Mouse (Mus musculus) brain, embryonic 18.5 days (tissue): ENCODE data around the gene 1700012A03Rik.

Experiments used
- DNase-seq: peaks from one replicate; pipeline ENCODE4 v3.0.0-alpha.2; 2012; ENCODE audit warnings: low read depth, low spot score

The 1700012A03Rik gene

DNA sequence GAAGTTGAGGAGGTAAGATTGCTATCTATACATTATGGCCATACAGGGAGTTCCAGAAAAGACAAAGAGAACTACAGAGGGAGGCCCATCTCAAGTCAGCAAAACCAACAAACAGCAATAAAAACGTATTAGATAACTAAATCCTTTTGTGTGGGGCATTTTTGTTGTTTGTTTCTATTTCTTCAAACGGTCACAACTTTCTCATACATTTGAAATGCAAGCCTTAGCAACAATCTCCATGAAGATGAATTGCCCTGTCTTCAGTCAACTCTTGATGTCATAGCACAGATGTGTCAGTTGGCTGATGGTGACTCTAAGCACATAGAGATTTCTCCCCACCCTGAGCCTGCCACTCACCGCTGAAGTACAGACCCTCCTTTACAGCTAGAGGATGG lies at the start of gene 1700012A03Rik:
TSS of gene 1700012A03Rik (plus strand) at position 296 of the 395 bp plus-strand sequence.
- DNase-seq, result no peak

GRCm38 (mm10) chr6:32004228-32004627 lies 45.8 kb upstream of the 1700012A03Rik start:
- no peak for DNase-seq

GRCm38 (mm10) chr6:32005914-32006313 lies 44.1 kb upstream of the 1700012A03Rik start:
- DNase-seq, result no peak

- DNase-seq, result no peak
Measured at GRCm38 (mm10) chr6:32006382-32006781, 43.7 kb upstream of the 1700012A03Rik start.

DNA sequence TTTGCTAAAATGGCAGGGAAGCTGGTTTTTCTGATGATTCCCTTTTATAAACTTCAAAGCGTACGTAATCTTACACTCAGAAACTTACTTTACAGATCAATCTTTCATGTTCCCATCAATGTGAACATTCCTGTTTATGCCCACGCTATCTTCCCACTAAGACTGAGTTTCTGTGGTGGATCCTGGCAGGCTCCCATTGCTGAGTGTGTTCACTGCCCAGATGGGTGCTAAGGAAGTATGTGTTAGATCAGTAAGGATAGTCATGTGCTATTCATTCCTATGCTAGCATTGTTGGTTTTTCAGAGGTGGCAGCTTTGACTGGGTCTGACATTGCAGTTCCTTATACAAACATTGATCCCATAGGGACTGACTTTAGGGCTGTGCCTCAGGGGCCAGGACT lies 42.7 kb upstream of the 1700012A03Rik start:
- DNase-seq, result no peak

DNA sequence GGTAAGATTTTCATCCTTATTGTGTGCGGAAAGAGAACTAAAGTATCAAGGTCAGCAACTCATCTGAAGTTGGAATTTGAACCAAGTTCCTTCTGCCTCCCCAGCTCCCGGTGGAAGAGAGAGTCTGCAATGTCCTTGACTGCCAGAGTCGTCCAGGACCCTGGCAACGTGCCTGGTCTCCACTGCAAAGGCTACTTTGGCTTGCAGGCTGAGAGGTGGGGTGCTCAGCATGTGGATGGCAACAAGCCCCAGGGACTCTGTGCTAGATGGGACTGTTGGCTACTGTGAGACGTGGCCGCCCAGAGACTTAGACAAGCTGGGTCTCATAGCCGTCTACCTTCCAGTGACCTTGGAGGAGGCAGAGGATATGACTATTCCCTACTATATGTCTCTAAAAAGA lies 33.2 kb upstream of the 1700012A03Rik start:
- no peak for DNase-seq

DNA sequence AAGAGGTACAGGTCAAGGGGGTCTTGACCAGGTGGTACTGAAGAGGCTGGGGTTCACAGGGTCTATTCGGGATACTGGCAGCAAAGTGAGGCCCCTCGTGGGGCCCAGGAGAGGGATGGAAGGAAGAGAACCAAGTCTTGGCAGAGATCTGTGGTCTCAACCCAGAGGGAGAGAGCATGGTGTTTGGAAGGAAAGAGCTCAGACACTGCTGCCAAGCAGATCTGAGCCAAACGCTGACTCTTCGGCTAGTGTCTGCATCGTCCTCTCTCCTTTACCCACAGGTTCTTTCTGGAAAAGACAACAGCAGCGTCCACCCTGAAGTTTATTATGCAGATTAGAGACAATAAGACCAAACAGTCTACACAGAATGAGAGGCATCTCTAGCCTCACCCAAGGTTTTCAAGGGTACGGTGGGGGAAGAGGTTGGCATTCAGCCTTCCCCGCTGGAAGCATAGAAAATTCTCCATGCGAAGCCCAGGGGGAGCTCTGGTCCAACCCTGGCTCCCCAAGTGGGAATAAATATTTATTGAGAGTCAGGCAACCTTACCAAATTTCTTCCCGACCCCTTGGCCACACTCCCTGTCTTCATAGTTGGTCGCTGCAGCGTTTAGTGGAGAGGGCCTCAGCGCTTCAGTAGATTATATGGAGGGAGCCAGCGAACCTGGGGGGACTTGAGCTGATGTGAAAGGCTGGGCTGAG lies 32.5 kb upstream of the 1700012A03Rik start:
- DNase-seq, result peak; percentile 40

DNA sequence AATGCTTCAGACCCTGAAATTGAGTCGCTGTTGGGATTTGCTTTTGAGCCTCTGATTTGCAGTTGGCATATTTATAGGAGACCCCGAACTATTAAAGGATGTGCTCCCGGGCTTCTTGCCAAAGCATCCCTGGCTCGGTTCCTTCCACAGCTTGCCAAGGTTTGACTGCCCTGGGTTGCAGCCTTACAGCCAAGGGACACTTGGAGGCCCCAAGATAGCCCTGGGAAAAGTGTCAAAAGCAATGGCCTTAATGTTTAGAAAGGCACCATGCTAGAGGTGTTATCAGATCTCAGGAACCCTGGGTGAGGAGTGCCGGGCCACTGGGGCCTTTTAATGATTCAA lies 32.0 kb upstream of the 1700012A03Rik start:
- no peak for DNase-seq

GRCm38 (mm10) chr6:32021853-32022536 lies 28.1 kb upstream of the 1700012A03Rik start:
- no peak for DNase-seq

- DNase-seq, result no peak
Measured at GRCm38 (mm10) chr6:32022537-32022869, 27.5 kb upstream of the 1700012A03Rik start.

DNA sequence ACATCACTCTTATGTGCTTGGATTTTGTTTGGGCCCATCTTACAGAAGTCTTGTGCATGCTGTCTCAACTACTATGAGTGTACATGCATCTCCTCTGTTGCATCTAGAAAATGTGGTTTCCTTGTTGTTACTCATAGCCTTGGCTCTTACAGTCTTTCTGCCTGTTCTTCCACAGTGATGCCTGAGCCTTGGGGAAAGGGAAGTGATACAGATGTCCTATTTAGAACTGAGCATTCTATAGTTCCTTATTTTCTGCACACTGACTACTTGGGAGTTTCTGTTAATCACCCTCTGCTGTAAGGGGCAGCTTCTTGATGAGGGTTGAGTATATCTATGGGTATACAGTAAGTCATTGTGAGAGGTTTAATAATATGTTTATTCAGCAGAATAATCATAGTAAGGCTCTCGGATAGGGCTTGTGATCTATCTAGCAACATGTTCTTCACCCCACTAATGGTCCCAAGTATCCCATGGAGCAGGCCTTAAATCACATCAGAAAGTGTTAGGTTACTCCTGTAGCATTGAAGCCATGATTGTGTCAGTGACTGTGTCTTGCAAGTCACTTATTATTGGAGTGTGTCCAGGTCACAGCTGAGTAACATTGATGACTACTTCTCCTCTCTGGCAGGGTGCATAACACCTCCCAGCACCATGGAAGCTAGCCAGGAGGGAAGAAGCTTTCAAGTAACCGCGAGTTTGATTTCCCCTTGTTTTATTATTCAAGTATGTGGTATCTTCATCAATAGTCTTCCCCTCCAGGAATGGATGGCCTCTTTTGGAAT lies 21.6 kb upstream of the 1700012A03Rik start:
- DNase-seq, result no peak

GRCm38 (mm10) chr6:32034226-32034625 lies 15.8 kb upstream of the 1700012A03Rik start:
- no peak for DNase-seq

GRCm38 (mm10) chr6:32045344-32045743 lies 4.7 kb upstream of the 1700012A03Rik start:
- no peak for DNase-seq

DNA sequence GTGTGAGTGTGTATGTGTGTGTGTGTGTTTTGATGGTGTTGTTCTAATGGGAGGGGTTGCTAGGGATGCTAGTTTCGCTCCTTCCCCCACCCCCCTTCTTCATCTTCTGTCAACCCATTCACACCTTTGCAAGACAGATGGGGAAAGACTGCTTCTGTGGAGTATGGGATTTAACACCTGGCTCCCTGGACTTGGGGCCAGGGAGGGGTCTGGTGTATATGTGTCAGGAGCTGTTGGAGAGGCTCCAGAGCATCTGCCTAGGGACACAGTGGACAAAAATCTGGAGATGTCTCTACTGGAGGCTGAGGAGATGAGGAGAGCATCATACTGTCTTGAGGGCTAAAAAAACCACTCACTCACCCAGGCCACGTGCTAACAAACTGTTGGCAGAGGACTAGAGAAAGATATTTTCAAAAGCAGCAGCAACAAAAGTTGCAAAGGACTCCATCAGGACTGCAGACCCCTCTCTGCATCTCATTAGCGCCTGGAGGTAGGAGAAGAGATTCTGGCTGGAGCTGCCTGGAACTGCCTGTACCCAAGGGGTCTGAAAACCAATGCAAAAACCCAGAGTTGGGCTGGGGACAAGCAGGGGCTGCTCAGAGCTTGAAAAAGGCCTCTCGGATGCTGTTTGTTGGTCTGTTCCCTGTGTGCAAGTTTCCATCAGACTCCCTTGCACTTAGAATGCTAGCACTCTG lies 643 bp upstream of the 1700012A03Rik start:
- DNase-seq, result no peak

GRCm38 (mm10) chr6:32052135-32052915 lies 2.3 kb downstream of the 1700012A03Rik start:
- no peak for DNase-seq

GRCm38 (mm10) chr6:32056525-32056924 lies 6.5 kb downstream of the 1700012A03Rik start:
- no peak for DNase-seq

GRCm38 (mm10) chr6:32058571-32058970 lies 8.5 kb downstream of the 1700012A03Rik start:
- no peak for DNase-seq

DNA sequence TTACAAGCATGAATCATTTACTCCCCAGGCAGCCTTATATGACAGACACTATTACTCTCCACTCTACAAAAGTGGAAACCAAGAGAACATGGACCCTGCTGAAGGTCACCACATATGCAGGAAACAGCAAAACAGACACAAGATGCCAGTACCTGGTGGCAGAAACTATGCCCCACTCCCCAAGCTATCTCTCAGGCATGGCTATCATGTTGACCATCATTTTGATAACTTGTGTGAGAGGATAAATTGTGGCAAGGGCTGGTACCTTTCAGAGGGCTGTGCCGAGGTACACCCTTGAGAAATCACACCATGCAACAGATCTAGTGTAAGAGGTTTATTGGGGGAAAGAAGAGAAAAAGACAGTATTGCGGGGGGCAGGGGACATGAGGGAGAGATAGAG lies 10.6 kb downstream of the 1700012A03Rik start:
- DNase-seq, result no peak

- DNase-seq, result no peak
Measured at GRCm38 (mm10) chr6:32061266-32061665, 11.2 kb downstream of the 1700012A03Rik start.

GRCm38 (mm10) chr6:32065789-32066510 lies 15.9 kb downstream of the 1700012A03Rik start:
- no peak for DNase-seq

DNA sequence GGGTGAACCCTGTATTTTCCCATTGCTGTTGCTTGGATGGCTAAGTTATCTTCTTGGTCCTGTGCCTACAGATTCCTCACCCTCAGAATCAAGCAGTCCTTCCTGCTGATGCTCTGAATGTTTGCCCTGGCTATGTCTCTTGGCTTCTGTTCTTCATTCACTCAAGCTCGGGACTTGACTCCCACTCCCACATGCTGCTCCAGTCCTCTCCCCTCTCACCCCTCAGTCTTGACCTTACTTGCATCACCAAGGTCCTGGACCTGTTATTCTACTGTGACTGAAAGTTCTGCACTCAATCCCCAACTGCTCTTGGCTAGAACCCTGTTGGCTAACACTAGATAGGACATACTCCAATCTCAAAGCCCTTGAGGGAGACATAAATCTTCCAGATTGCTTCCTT lies 22.1 kb downstream of the 1700012A03Rik start:
- no peak for DNase-seq
